Comparison of ENCODE assay signal across 9 mouse cellular contexts in genomic region chr1:133471086-133471485, GRCm38 (mm10). TPM values are rescaled to one million over a fixed set of nuclear protein-coding genes. Genes with fewer than 3 reads are reported as not detected.
A peak's percentile ranks its signal among the peaks of the same experiment; 100 is the strongest.
DNase-seq lines count a peak whose midpoint lies in the region; TF ChIP-seq lines count a peak whose summit lies in the region.
"Had no signal": no experiment of that assay in that cellular context is flagged by ENCODE, and none has a peak within 500 bp of the region (broad histone marks: within the 10 kb centered on the region; RNA-seq: fewer than 3 reads in every experiment).

No protein-coding gene starts in this region.

- H3K27ac ChIP-seq in left cerebral cortex, adult 2 months: no peak overlapping the region
- H3K27ac ChIP-seq: embryonic facial prominence, embryonic 13.5 days; hindbrain, embryonic 14.5 days had no signal

- no peak overlapping the region for H3K4me3 ChIP-seq in left cerebral cortex, adult 2 months
- H3K4me3 ChIP-seq: embryonic facial prominence, embryonic 13.5 days had no signal

- TF ChIP-seq CTCF in left cerebral cortex, adult 2 months (IDR thresholded peaks at IDR 0.05): no peak

- DNase-seq in 3134 (ENCODE audit: extremely low read depth, insufficient read length, low spot score): peak; percentile 53
- DNase-seq in fibroblast of lung, adult 2 months (ENCODE audit: low read depth): peak; percentile 4
- peak; percentile 82 to 85 for DNase-seq in heart, postnatal 10 days
- peak; percentile 67 to 77 for DNase-seq in kidney, postnatal 4 days
- DNase-seq in left cerebral cortex, adult 2 months (ENCODE audit: extremely low spot score in 1 of 2, low spot score in 2 of 2): no peak
- no peak for DNase-seq in thymus, postnatal 0 days (ENCODE audit: low spot score)
- DNase-seq in cerebellum, adult 9-11 months: no peak

- intact Hi-C loops in heart, postnatal 10 days (cut with DNase I): no loop called here
- intact Hi-C loops in left cerebral cortex, adult 2 months (cut with DNase I): no loop called here

RNA-seq across cellular contexts. Expression of gene Sox13, which starts 46.9 kb away (rescaled TPM):
- total RNA-seq in heart, postnatal 10 days (2021): 10 to 100 TPM; 29.6 to 33.4 TPM
- total RNA-seq in left cerebral cortex, adult 2 months (2021): 1 to 10 TPM; 8.9 to 9.3 TPM
- 14.6 and 15.2 TPM in 2 replicates for polyA plus RNA-seq in thymus, postnatal 0 days (2015; fragmentation: Nextera tagmentation; extraction: Ambion mirVana)

Comparison
In these comparisons a context has a peak if more than half of its experiments do, and no peak if none do; other contexts are left out.
1. DNase-seq: peak in 3134 (single experiment), fibroblast of lung, adult 2 months (single experiment), heart, postnatal 10 days (2 of 2) and kidney, postnatal 4 days (2 of 2); none in left cerebral cortex, adult 2 months (0 of 2), thymus, postnatal 0 days (single experiment) and cerebellum, adult 9-11 months (single experiment).